Mouse (Mus musculus) CH12.LX (cell line): ENCODE results near the gene Suz12. TPM values are rescaled to one million over a fixed set of nuclear protein-coding genes. Genes with fewer than 3 reads are reported as not detected.
A peak's percentile ranks its signal among the peaks of the same experiment; 100 is the strongest.

Experiments used
- DNase-seq: peaks from one replicate; pipeline ENCODE4 v3.0.0-alpha.2; 2013; ENCODE audit errors: extremely low read depth
- H3K27ac ChIP-seq: 2 replicates; pipeline ENCODE4 v1.5.1; 2012; ENCODE audit warnings: low read depth, mild to moderate bottlenecking, control low read depth, moderate library complexity; ENCODE audit not compliant: insufficient read depth
- H3K27me3 ChIP-seq: replicated peaks from 2 replicates; pipeline ENCODE3; 2012; ENCODE audit warnings: inconsistent platforms
- H3K36me3 ChIP-seq, 2 experiments: replicated peaks in 1 of 2; 2 replicates each; pipeline versions ENCODE3 to v1.6.1; 2012; ENCODE audit warnings: inconsistent platforms in 1 of 2, low read length in 1 of 2, mild to moderate bottlenecking in 1 of 2, mixed read lengths in 1 of 2, moderate library complexity in 1 of 2; ENCODE audit not compliant: control insufficient read depth in 1 of 2, insufficient read depth in 1 of 2
- H3K4me1 ChIP-seq, 2 experiments: 2 replicates each; pipeline ENCODE4 v1.6.1; 2012; ENCODE audit warnings: inconsistent platforms in 1 of 2, moderate library complexity in 1 of 2; ENCODE audit not compliant: insufficient read depth in 2 of 2, control insufficient read depth in 1 of 2
- H3K4me2 ChIP-seq: 2 replicates; pipeline ENCODE4 v1.6.1; 2012; ENCODE audit warnings: low read depth, mild to moderate bottlenecking, control low read depth; ENCODE audit not compliant: poor library complexity, insufficient read depth, severe bottlenecking
- H3K4me3 ChIP-seq, 3 experiments: fragments of 150-350 bp in 1 of 3; sonication (generic) in 1 of 3; replicated peaks in 1 of 3; 2 replicates each; pipeline versions ENCODE3 to v1.5.1; 2011 to 2012; ENCODE audit warnings: low read depth in 2 of 3, low read length in 2 of 3, mild to moderate bottlenecking in 2 of 3, moderate library complexity in 2 of 3, control low read depth in 1 of 3, improper control_type of control experiment in 1 of 3, inconsistent platforms in 1 of 3, mixed read lengths in 1 of 3; ENCODE audit not compliant: poor library complexity in 1 of 3
- H3K79me2 ChIP-seq: replicated peaks from 2 replicates; pipeline ENCODE4 v1.6.1; 2012; ENCODE audit warnings: mild to moderate bottlenecking, moderate library complexity; ENCODE audit not compliant: control insufficient read depth, poor library complexity, insufficient read depth, severe bottlenecking; ENCODE audit errors: extremely low read depth
- H3K9ac ChIP-seq: 2 replicates; pipeline ENCODE4 v1.6.1; 2012; ENCODE audit warnings: low read depth, mild to moderate bottlenecking, control low read depth, moderate library complexity; ENCODE audit not compliant: insufficient read depth
- H3K9me3 ChIP-seq: replicated peaks from 2 replicates; pipeline ENCODE3; 2012; ENCODE audit warnings: low read length, inconsistent platforms, mixed read lengths
- CHD1 ChIP-seq: IDR thresholded peaks from 2 replicates; pipeline ENCODE4 v1.6.1; 2012; ENCODE audit warnings: low read depth, low read length, improper control_type of control experiment, inconsistent platforms
- E2F4 ChIP-seq: IDR thresholded peaks from 2 replicates; pipeline ENCODE4 v1.6.1; 2011; ENCODE audit warnings: low read depth, low read length, improper control_type of control experiment; ENCODE audit not compliant: insufficient replicate concordance
- ETS1 ChIP-seq: conservative IDR thresholded peaks from 2 replicates; pipeline ENCODE4 v1.6.1; 2012; ENCODE audit warnings: low read depth, mild to moderate bottlenecking, inconsistent platforms, low read length, improper control_type of control experiment, moderate library complexity
- HCFC1 ChIP-seq: IDR thresholded peaks from 2 replicates; pipeline ENCODE4 v1.6.1; 2012; ENCODE audit warnings: low read depth, mild to moderate bottlenecking, inconsistent platforms, low read length, improper control_type of control experiment
- IRF4 ChIP-seq: IDR thresholded peaks from 2 replicates; pipeline ENCODE4 v1.6.1; 2014; ENCODE audit warnings: low read depth, mild to moderate bottlenecking, inconsistent platforms, low read length, improper control_type of control experiment
- MYC ChIP-seq: IDR thresholded peaks from 2 replicates; pipeline ENCODE4 v1.6.1; 2011; ENCODE audit warnings: low read depth, mild to moderate bottlenecking, improper control_type of control experiment, low read length
- NELFE ChIP-seq: IDR thresholded peaks from 2 replicates; pipeline ENCODE4 v1.6.1; 2011; ENCODE audit warnings: low read depth, low read length, improper control_type of control experiment
- NRF1 ChIP-seq: IDR thresholded peaks from 2 replicates; pipeline ENCODE4 v1.6.1; 2014; ENCODE audit warnings: low read depth, mild to moderate bottlenecking, inconsistent platforms, low read length, improper control_type of control experiment, moderate library complexity
- POLR2A ChIP-seq: IDR thresholded peaks from 2 replicates; pipeline ENCODE4 v1.6.1; 2011; ENCODE audit warnings: low read depth, mild to moderate bottlenecking, improper control_type of control experiment, low read length
- RAD21 ChIP-seq: IDR thresholded peaks from 2 replicates; pipeline ENCODE4 v1.6.1; 2011; ENCODE audit warnings: low read depth, mild to moderate bottlenecking, low read length, improper control_type of control experiment, moderate library complexity
- TCF12 ChIP-seq: IDR thresholded peaks from 2 replicates; pipeline ENCODE4 v1.6.1; 2014; ENCODE audit warnings: low read depth, mild to moderate bottlenecking, inconsistent platforms, low read length, improper control_type of control experiment
- ZKSCAN1 ChIP-seq: IDR thresholded peaks from 2 replicates; pipeline ENCODE4 v1.6.1; 2012; ENCODE audit warnings: low read depth, inconsistent platforms, low read length, improper control_type of control experiment, borderline replicate concordance
- ZNF384 ChIP-seq: IDR thresholded peaks from 2 replicates; pipeline ENCODE4 v1.6.1; 2012; ENCODE audit warnings: low read depth, low read length, improper control_type of control experiment, inconsistent platforms
- dilution Hi-C: fragments of 300-500 bp; cut with MboI; formaldehyde crosslinking; loops from 2 replicates; pipeline ENCODE4 v1.14.3; 2020; ENCODE audit warnings: low sequenced_read_pairs; ENCODE audit not compliant: extremely low pct_unique_long_range_greater_than_20kb, extremely low pct_ligation_motif_present
- in situ Hi-C: fragments of 300-500 bp; cut with MboI; formaldehyde crosslinking; loops from 3 replicates; pipeline ENCODE4 v1.14.3; 2019; ENCODE audit warnings: low sequenced_read_pairs, low pct_ligation_motif_present, low pct_unique_long_range_greater_than_20kb, mixed read lengths
- polyA plus RNA-seq: library from polyadenylated mRNA; unstranded; fragments of >175 nt; gene quantifications from 2 replicates; pipeline ENCODE4 v1.2.1, GENCODE M21; 2012; ENCODE audit warnings: low read depth; ENCODE audit not compliant: insufficient read length
- total RNA-seq, 2 experiments: library from RNA; depleted of rRNA; stranded (reverse); fragments of 300-350 nt in 1 of 2; fragments of >200 nt in 1 of 2; gene quantifications; 2 replicates each; pipeline ENCODE4 v1.2.3; 2012 to 2014

The Suz12 gene
- total and polyA plus RNA-seq, 3 experiments, result 56.7 to 160 (median 124) TPM

GRCm38 (mm10) chr11:79990120-79990519, 2.8 kb upstream of the Suz12 start:
- in situ Hi-C loops (no loop called here), dilution Hi-C loops (no loop called here)
- TF ChIP-seq NRF1 (no peak), ZNF384 (peak; percentile 70), E2F4 (no peak), ZKSCAN1 (no peak), CHD1 (no peak), NELFE (no peak), ETS1 (no peak)

GRCm38 (mm10) chr11:79991600-79991999, 1.3 kb upstream of the Suz12 start:
- Histone ChIP-seq H3K27ac (no peak overlapping the region), H3K4me1 (peaks cover 0 to 17% of the 10 kb centered on the region in 2 experiments; a peak in 2 of 4 replicates), H3K27me3 (no peaks in the 10 kb centered on the region), H3K4me3 (no peak overlapping the region), H3K36me3 (peaks cover 3 to 7% of the 10 kb centered on the region in 2 experiments), H3K9ac (no peak overlapping the region), H3K9me3 (no peaks in the 10 kb centered on the region), H3K79me2 (peaks cover 24% of the 10 kb centered on the region), H3K4me2 (no peak overlapping the region)
- dilution Hi-C loops (no loop called here), in situ Hi-C loops (no loop called here)
- DNase-seq, result no peak
- no peak for TF ChIP-seq IRF4
- TF ChIP-seq ZNF384, result no peak
- TF ChIP-seq RAD21, result no peak
- TF ChIP-seq POLR2A, result no peak; the same call in 1 of the 2 replicates
- TF ChIP-seq ZKSCAN1, result no peak
- TF ChIP-seq TCF12, result no peak
- TF ChIP-seq MYC, result no peak
- no peak for TF ChIP-seq HCFC1

More at GRCm38 (mm10) chr11:79990120-79990519, 2.8 kb upstream of the Suz12 start:
- Histone ChIP-seq H3K36me3 (no peaks in the 10 kb centered on the region), H3K9ac (no peak overlapping the region), H3K27me3 (no peaks in the 10 kb centered on the region), H3K9me3 (no peaks in the 10 kb centered on the region), H3K4me3 (no peak overlapping the region), H3K4me1 (peaks cover 0 to 11% of the 10 kb centered on the region in 2 experiments; a peak in 2 of 4 replicates), H3K79me2 (peaks cover 15% of the 10 kb centered on the region), H3K4me2 (no peak overlapping the region), H3K27ac (no peak overlapping the region)
- no peak for DNase-seq
